Mouse (Mus musculus) lung, embryonic 14.5 days (tissue): ENCODE results near the gene 1700088E04Rik. TPM values are rescaled to one million over a fixed set of nuclear protein-coding genes. Genes with fewer than 3 reads are reported as not detected.

Experiments
- ATAC-seq: fragments of 200-750 bp; cut with Nextera tagmentation; 2 replicates; pipeline ENCODE4 v1.8.0; 2017; ENCODE audit warnings: mild to moderate bottlenecking, moderate TSS enrichment, moderate library complexity; ENCODE audit not compliant: insufficient read depth
- DNase-seq: peaks from one replicate; pipeline ENCODE4 v3.0.0-alpha.2; 2015
- H3K27ac ChIP-seq: fragments of 300-500 bp; sonication (generic); 2 replicates; pipeline ENCODE4 v1.5.1; 2014; ENCODE audit warnings: low read depth, mild to moderate bottlenecking, moderate library complexity
- H3K27me3 ChIP-seq: fragments of 300-500 bp; sonication (generic); 2 replicates; pipeline ENCODE4 v1.6.1; 2014; ENCODE audit warnings: low read length, control low read depth; ENCODE audit not compliant: insufficient read depth
- H3K36me3 ChIP-seq: fragments of 300-500 bp; sonication (generic); 2 replicates; pipeline ENCODE4 v1.6.1; 2014; ENCODE audit warnings: control low read depth; ENCODE audit not compliant: insufficient read depth
- H3K4me1 ChIP-seq: fragments of 300-500 bp; sonication (generic); 2 replicates; pipeline ENCODE4 v1.6.1; 2014; ENCODE audit warnings: antibody characterized with exemption, control low read depth; ENCODE audit not compliant: insufficient read depth
- H3K4me2 ChIP-seq: fragments of 300-500 bp; sonication (generic); 2 replicates; pipeline ENCODE4 v1.6.1; 2014; ENCODE audit warnings: mild to moderate bottlenecking
- H3K4me3 ChIP-seq: fragments of 300-500 bp; sonication (generic); 2 replicates; pipeline ENCODE4 v1.5.1; 2014; ENCODE audit warnings: low read depth, low read length
- H3K9ac ChIP-seq: fragments of 300-500 bp; sonication (generic); 2 replicates; pipeline ENCODE4 v1.6.1; 2014
- H3K9me3 ChIP-seq: fragments of 300-500 bp; sonication (generic); 2 replicates; pipeline ENCODE4 v1.6.1; 2016; ENCODE audit warnings: low read depth, low read length, control low read depth
- CTCF ChIP-seq: IDR thresholded peaks from 2 replicates; pipeline ENCODE4 v1.5.1; 2016; ENCODE audit warnings: antibody characterized with exemption, low read depth
- WGBS: fragments of 180-500 bp; shearing (Covaris S2); extraction: QIAGEN DNeasy Blood & Tissue Kit; methylation state at CpG from one replicate; pipeline ENCODE4 v1.1.7; 2014; 5-methylcytosine and 5-hydroxymethylcytosine counted together
- polyA plus RNA-seq: library from polyadenylated mRNA; unstranded; fragments of >200 nt; fragmentation: Nextera tagmentation; extraction: Ambion mirVana; gene quantifications from 2 replicates; pipeline ENCODE4 v1.2.1, GENCODE M21; 2014

1700088E04Rik gene
- polyA plus RNA-seq, 1 experiment from 2014 or later: 6.0 TPM

DNA sequence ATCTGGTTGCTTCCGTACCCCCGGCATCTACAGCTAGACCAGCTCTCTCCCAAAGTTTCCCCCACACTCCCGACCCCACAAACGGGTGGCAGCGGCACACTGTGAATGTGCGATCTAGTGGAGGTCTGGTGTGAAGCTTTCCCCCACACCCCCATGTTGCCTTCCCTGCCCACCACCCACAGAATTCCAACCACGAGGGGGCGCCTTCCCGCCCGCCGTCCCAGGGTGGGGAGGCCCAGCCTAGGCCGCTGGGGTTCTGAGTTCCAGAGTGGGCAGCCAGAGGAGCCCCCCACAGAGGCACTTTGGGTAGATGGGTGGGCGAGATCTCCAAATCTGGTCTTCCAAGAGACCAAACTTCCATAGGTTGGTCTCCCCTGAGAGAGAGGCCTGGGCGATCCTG lies 21.8 kb upstream of the 1700088E04Rik start:
- Histone ChIP-seq H3K4me1 (no peaks in the 10 kb centered on the region), H3K4me2 (no peak overlapping the region), H3K9me3 (no peaks in the 10 kb centered on the region), H3K27me3 (peaks cover 47% of the 10 kb centered on the region), H3K4me3 (no peak overlapping the region), H3K36me3 (no peaks in the 10 kb centered on the region), H3K27ac (no peak overlapping the region), H3K9ac (no peak overlapping the region)
- no peak for DNase-seq
- no peak for ATAC-seq
- peak; percentile 51 for TF ChIP-seq CTCF
- WGBS: 39% methylated on average over 14 of the region's 14 CpGs

DNA sequence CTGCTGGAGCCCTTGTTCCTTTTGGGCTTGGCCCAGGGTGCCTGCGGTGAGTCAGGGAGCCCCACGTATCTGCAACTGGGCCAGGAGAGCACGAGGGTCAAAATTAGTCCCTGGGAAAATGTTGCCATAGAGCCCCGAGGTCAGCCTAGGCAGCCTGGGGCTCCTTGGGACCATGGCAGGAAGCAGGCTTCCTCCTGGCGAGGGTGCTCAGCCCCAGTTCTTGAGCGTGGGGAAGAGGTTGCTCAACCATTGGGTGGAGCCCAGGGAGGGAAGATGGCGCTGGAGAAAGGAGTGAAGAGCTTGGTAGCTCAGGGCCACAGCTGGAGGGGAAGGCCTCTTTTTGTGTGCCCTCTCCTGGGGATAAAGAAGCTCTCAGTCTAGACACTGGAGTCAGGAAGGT lies 21.2 kb upstream of the 1700088E04Rik start:
- H3K36me3 ChIP-seq: no peaks in the 10 kb centered on the region
- no peak for TF ChIP-seq CTCF
- 68% methylated on average over 7 of the region's 7 CpGs for WGBS
- no peaks in the 10 kb centered on the region for H3K9me3 ChIP-seq
- H3K4me1 ChIP-seq: no peaks in the 10 kb centered on the region
- no peak overlapping the region for H3K9ac ChIP-seq
- H3K4me3 ChIP-seq: no peak overlapping the region
- H3K27ac ChIP-seq: no peak overlapping the region
- DNase-seq (no peak), ATAC-seq (no peak)
- H3K27me3 ChIP-seq: peaks cover 47% of the 10 kb centered on the region
- no peak overlapping the region for H3K4me2 ChIP-seq

DNA sequence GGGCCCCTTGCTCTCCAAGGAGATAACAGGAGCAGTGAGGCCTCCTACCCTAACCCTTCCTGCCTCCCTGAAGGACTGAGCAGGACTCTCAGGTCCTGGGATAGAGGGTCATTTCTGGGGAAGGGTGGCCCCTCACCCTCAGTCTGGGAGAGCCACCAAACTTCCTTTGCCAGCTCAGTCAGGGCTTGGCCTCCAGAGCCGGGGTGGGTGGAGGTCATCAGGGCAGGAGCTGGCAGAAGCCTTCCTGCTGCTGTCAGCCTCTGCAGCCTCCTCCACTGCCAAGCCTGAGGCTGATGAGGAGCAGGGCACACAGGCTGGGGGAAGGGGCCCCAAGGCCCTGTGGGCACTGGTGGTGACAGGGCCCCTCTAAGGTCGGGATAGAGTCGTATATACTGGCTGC lies 14.5 kb upstream of the 1700088E04Rik start:
- Histone ChIP-seq H3K27ac (no peak overlapping the region), H3K9me3 (no peaks in the 10 kb centered on the region), H3K4me2 (no peak overlapping the region), H3K4me1 (no peaks in the 10 kb centered on the region), H3K36me3 (peaks cover 19% of the 10 kb centered on the region), H3K4me3 (no peak overlapping the region), H3K27me3 (no peaks in the 10 kb centered on the region), H3K9ac (no peak overlapping the region)
- DNase-seq: no peak
- WGBS: 38% methylated on average over 3 of the region's 3 CpGs
- ATAC-seq: no peak
- no peak for TF ChIP-seq CTCF

DNA sequence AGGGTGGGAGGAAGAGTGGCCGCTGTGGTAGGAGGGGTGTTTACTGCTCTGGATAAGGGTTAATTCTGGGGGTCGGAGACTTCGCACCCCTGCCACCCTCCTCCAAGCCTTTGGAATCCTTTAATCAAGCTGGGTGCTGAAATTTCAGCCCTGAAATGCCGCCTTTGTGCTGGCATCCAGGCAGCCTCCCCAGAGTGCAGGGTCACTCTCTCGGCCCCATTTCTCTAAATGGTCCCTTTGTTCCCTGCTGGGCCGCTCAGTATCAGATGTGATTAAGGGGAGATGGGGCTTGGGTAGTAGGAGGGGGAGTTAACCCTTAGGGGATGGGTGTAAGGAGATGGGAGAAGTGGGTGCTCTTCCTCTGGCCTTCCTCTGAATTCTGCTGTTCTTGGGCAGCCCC lies 11.7 kb upstream of the 1700088E04Rik start:
- no peaks in the 10 kb centered on the region for H3K27me3 ChIP-seq
- no peaks in the 10 kb centered on the region for H3K9me3 ChIP-seq
- H3K27ac ChIP-seq: peak overlapping the region; percentile 50; the same call in 1 of the 2 replicates
- WGBS: 50% methylated on average over 6 of the region's 6 CpGs
- ATAC-seq: no peak
- TF ChIP-seq CTCF: no peak
- no peak for DNase-seq
- H3K4me2 ChIP-seq: no peak overlapping the region
- H3K4me1 ChIP-seq: no peaks in the 10 kb centered on the region
- H3K4me3 ChIP-seq: no peak overlapping the region
- H3K36me3 ChIP-seq: peaks cover 39% of the 10 kb centered on the region
- no peak overlapping the region for H3K9ac ChIP-seq

DNA sequence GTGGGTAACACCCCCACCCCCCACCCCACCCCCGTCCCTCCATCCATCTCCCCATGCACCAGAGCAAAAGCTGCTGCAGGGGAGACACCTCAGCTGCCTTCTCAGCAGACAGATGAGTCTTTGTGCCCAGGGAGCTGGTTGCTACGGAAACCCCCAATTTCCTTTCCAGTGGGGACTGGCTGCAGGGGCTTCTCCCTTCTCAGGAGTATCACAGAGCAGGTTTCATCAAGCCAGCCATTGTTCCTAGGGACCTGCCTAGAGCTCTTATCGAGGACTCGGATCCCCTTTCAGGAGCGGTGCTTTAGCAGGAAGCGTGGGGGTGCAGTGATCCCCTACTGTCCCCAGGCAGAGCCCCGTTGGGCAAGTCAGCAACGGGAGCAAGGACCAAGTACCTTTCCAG lies 10.8 kb upstream of the 1700088E04Rik start:
- 64% methylated on average over 8 of the region's 8 CpGs for WGBS
- DNase-seq: peak; percentile 50
- Histone ChIP-seq H3K9me3 (no peaks in the 10 kb centered on the region), H3K36me3 (peaks cover 48% of the 10 kb centered on the region), H3K4me2 (no peak overlapping the region), H3K27me3 (no peaks in the 10 kb centered on the region), H3K4me1 (no peaks in the 10 kb centered on the region), H3K4me3 (no peak overlapping the region), H3K9ac (no peak overlapping the region), H3K27ac (peak overlapping the region; percentile 50; the same call in 1 of the 2 replicates)
- TF ChIP-seq CTCF: no peak
- peak; percentile 14; the same call in 1 of the 2 replicates for ATAC-seq

DNA sequence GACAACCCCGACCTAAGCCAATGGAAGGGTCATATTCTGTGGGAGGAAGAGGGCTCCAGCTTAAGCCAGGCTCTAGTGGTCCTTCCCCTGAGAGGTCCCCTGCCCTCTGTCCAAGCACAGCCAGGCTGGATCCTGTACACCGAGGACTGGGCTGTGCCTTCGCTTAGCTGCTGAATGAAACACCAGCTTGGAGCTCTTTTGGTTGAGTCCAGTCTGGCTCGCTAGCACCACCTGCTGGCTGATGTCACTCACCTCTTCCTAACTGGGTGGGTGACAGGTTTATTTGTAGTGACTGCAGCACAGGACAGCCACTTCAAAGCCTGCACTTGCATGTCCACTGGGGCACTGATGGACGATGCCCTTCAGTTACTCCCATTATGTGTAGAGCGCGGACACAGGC lies 7.5 kb upstream of the 1700088E04Rik start:
- no peak overlapping the region for H3K27ac ChIP-seq
- H3K27me3 ChIP-seq: no peaks in the 10 kb centered on the region
- DNase-seq (peak; percentile 93), ATAC-seq (peak; percentile 60)
- H3K9me3 ChIP-seq: no peaks in the 10 kb centered on the region
- H3K4me1 ChIP-seq: no peaks in the 10 kb centered on the region
- WGBS: 51% methylated on average over 7 of the region's 7 CpGs
- H3K4me3 ChIP-seq: no peak overlapping the region
- no peak overlapping the region for H3K9ac ChIP-seq
- peak; percentile 96 for TF ChIP-seq CTCF
- H3K4me2 ChIP-seq: no peak overlapping the region
- peaks cover 75% of the 10 kb centered on the region for H3K36me3 ChIP-seq

DNA sequence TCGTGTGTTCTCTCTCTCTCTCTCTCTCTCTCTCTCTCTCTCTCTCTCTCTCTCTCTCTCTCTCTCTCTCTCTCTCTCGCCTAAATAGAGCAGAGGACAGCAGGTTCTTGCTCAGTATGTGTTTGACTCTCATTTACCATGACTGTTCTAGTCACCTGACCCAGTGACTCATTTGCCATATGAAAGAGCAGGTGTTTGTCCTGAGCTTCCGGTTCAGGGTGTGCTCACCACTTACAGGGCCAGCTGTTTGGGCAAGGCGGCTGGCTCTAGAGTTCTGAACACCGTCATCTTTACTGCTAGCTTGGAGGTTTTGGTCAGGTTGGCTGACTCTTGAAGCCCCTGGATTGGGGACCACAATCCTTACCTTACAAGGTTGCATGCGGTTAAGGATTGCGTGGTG lies 4.5 kb upstream of the 1700088E04Rik start:
- DNase-seq (no peak), ATAC-seq (no peak)
- Histone ChIP-seq H3K4me3 (no peak overlapping the region), H3K9ac (no peak overlapping the region), H3K9me3 (no peaks in the 10 kb centered on the region), H3K27ac (no peak overlapping the region), H3K4me1 (no peaks in the 10 kb centered on the region), H3K4me2 (no peak overlapping the region), H3K27me3 (no peaks in the 10 kb centered on the region), H3K36me3 (peaks cover 55% of the 10 kb centered on the region)
- TF ChIP-seq CTCF: no peak
- 86% methylated on average over 7 of the region's 7 CpGs for WGBS

DNA sequence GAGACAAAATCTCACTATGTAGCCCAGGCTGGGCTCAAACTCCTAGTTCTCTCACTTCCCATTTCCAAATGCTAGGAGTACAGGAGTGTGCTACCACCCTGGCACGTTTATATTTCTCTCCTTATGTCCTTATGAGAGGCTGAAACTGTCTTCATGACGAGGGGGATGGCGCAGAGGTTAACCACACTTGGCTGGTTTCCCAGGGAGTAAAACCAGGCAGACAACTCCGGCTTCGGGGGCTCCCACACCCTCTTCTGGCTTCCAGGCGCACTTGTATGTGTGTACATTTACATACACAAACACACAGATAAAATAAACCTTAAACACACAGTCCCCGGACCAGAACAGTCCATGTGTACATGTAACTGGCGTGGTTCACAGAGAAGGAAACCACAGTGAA lies 3.0 kb upstream of the 1700088E04Rik start:
- Histone ChIP-seq H3K36me3 (peaks cover 44% of the 10 kb centered on the region), H3K9ac (no peak overlapping the region), H3K4me3 (no peak overlapping the region), H3K4me2 (no peak overlapping the region), H3K27ac (no peak overlapping the region), H3K27me3 (no peaks in the 10 kb centered on the region), H3K9me3 (no peaks in the 10 kb centered on the region), H3K4me1 (no peaks in the 10 kb centered on the region)
- no peak for TF ChIP-seq CTCF
- DNase-seq (no peak), ATAC-seq (no peak)
- 57% methylated on average over 8 of the region's 8 CpGs for WGBS
